Mouse (Mus musculus) midbrain, embryonic 14.5 days (tissue): ENCODE measurements around the gene AK157302. TPM values are rescaled to one million over a fixed set of nuclear protein-coding genes. Genes with fewer than 3 reads are reported as not detected.

Experiments used
- ATAC-seq: fragments of 200-750 bp; cut with Nextera tagmentation; 2 replicates; pipeline ENCODE4 v1.8.0; 2017; ENCODE audit warnings: moderate number of reproducible peaks, moderate library complexity; ENCODE audit not compliant: low FRiP score, low TSS enrichment
- DNase-seq: peaks from one replicate; pipeline ENCODE4 v3.0.0-alpha.2; 2015
- H3K27ac ChIP-seq: fragments of 300-500 bp; sonication (generic); replicated peaks from 2 replicates; pipeline ENCODE4 v1.5.1; 2014; ENCODE audit warnings: mild to moderate bottlenecking, low read depth, low read length, moderate library complexity
- H3K27me3 ChIP-seq: fragments of 300-500 bp; sonication (generic); 2 replicates; pipeline ENCODE4 v1.6.1; 2014; ENCODE audit warnings: low read length, control low read depth, mixed read lengths; ENCODE audit not compliant: control insufficient read depth, insufficient read depth
- H3K36me3 ChIP-seq: fragments of 300-500 bp; sonication (generic); 2 replicates; pipeline ENCODE4 v1.6.1; 2014; ENCODE audit warnings: low read length, control low read depth; ENCODE audit not compliant: control insufficient read depth, insufficient read depth
- H3K4me1 ChIP-seq: fragments of 300-500 bp; sonication (generic); 2 replicates; pipeline ENCODE4 v1.6.1; 2014; ENCODE audit warnings: mild to moderate bottlenecking, antibody characterized with exemption, low read length, control low read depth; ENCODE audit not compliant: control insufficient read depth, insufficient read depth
- H3K4me2 ChIP-seq: fragments of 300-500 bp; sonication (generic); 2 replicates; pipeline ENCODE4 v1.6.1; 2014; ENCODE audit warnings: mild to moderate bottlenecking, low read length, moderate library complexity
- H3K4me3 ChIP-seq: fragments of 300-500 bp; sonication (generic); replicated peaks from 2 replicates; pipeline ENCODE4 v1.5.1; 2014; ENCODE audit warnings: low read depth, low read length
- H3K9ac ChIP-seq: fragments of 300-500 bp; sonication (generic); replicated peaks from 2 replicates; pipeline ENCODE4 v1.6.1; 2014; ENCODE audit warnings: mild to moderate bottlenecking, low read length, moderate library complexity
- H3K9me3 ChIP-seq: fragments of 300-500 bp; sonication (generic); 2 replicates; pipeline ENCODE4 v1.6.1; 2016; ENCODE audit warnings: low read length, control low read depth, mixed read lengths; ENCODE audit not compliant: control insufficient read depth
- WGBS: fragments of 180-500 bp; shearing (Covaris S2); extraction: QIAGEN DNeasy Blood & Tissue Kit; methylation state at CpG from one replicate; pipeline ENCODE4 v1.1.7; 2014; 5-methylcytosine and 5-hydroxymethylcytosine counted together
- microRNA counts: library from miRNA; unstranded; fragments of <30 nt; microRNA quantifications from one replicate; lab custom pipeline; 2016
- microRNA-seq: library from miRNA; unstranded; fragments of <30 nt; microRNA quantifications from one replicate; pipeline ENCODE4, GENCODE M21; 2016
- polyA plus RNA-seq: library from polyadenylated mRNA; unstranded; fragments of >200 nt; fragmentation: Nextera tagmentation; extraction: Ambion mirVana; gene quantifications from 2 replicates; pipeline ENCODE4 v1.2.1, GENCODE M21; 2014

AK157302 gene
- polyA plus RNA-seq, 1 experiment from 2014 or later = 0.34 TPM

DNA sequence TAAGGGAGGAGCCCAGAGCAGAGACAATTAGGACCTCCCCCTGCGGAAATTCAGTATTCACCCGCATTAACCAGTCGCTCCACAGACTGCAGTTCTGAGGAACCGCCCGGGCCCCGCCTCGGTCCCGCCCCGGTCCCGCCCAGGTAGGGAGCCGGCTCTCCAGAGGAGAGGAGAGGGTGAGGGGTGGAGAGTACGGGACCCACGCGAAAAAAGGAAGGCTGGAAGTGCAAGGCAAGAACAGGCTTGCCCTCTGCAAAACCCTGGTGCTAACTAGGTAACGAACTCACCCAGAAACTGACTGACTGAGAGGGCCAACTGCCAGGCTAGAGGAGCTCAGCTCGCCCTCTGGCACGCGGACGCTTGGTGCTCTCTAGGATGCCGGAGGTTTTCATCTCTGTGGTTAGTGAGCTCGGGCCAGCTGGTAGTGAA, 11.2 kb downstream of the AK157302 start:
- Histone ChIP-seq H3K4me3 (peak overlapping the region; percentile 59), H3K27ac (peak overlapping the region; percentile 81), H3K27me3 (no peaks in the 10 kb centered on the region), H3K9me3 (no peaks in the 10 kb centered on the region), H3K36me3 (no peaks in the 10 kb centered on the region), H3K4me1 (no peaks in the 10 kb centered on the region; the same call in 1 of the 2 replicates), H3K9ac (peak overlapping the region; percentile 71), H3K4me2 (peak overlapping the region; percentile 71)
- peak; percentile 95 for ATAC-seq
- DNase-seq = peak; percentile 88
- 0% methylated on average over 21 of the region's 21 CpGs for WGBS

DNA sequence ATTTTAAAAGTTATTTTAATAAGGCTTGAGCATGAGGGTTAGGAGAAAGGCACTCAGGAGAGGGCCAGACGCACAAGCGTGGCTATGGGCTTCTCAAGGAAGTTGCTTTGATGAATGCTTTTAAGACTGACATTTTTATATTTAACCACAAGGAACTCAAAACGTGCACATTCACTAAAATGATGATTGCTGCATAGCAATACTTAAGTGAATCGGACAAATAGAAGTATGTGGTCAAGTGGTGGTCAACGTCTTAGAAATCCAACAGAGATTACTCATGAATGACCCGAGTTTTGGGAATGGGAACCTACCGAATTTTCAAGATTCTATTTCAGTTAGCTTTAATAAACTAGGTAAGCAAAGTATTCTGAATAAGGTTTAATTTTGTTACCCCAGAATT, 35.1 kb downstream of the AK157302 start:
- ATAC-seq (no peak), DNase-seq (peak; percentile 4)
- 53% methylated on average over 7 of the region's 7 CpGs for WGBS
- H3K27me3 ChIP-seq = no peaks in the 10 kb centered on the region
- no peak overlapping the region for H3K9ac ChIP-seq
- H3K9me3 ChIP-seq = no peaks in the 10 kb centered on the region
- H3K27ac ChIP-seq = no peak overlapping the region
- peaks cover 5% of the 10 kb centered on the region; the same call in 1 of the 2 replicates for H3K4me1 ChIP-seq
- peak overlapping the region; percentile 74 for H3K4me2 ChIP-seq
- H3K4me3 ChIP-seq = peak overlapping the region; percentile 76
- H3K36me3 ChIP-seq = peaks cover 14% of the 10 kb centered on the region

DNA sequence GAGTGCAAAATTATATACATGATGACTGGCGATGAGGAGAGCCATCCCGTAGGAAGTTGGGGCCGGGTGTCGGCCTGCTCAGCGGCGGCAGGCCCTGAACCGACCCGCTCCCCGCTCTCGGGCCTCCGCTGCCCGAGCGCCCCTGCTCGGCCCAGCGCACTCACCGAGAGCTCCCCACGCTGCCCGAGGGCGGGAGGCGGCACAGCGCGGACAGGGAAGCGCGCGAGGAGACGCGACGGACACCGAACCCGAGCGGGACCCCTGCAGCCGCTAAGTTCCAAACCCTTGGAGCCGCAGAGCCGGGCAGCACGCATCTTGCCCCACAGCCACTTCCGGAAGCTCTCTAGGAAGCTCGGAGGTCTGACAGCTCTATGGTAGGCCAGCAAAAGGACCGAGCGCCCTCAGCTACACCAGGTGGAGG, 35.8 kb downstream of the AK157302 start, which contains the start of gene Zkscan8:
TSS of gene Zkscan8 (minus strand) at position 340 of the 421 bp plus-strand sequence.
- peak; percentile 93 for DNase-seq
- ATAC-seq = peak; percentile 96
- H3K9ac ChIP-seq = peak within 1 kb of the TSS; percentile 86
- under 1% methylated on average over 39 of the region's 39 CpGs for WGBS
- no peaks in the 10 kb centered on the region for H3K27me3 ChIP-seq
- peaks cover 10% of the 10 kb centered on the region for H3K36me3 ChIP-seq
- H3K4me1 ChIP-seq = peaks cover 5% of the 10 kb centered on the region; the same call in 1 of the 2 replicates
- peak within 1 kb of the TSS; percentile 74 for H3K4me2 ChIP-seq
- peak within 1 kb of the TSS; percentile 87 for H3K27ac ChIP-seq
- no peaks in the 10 kb centered on the region for H3K9me3 ChIP-seq
- H3K4me3 ChIP-seq = peak within 1 kb of the TSS; percentile 76

DNA sequence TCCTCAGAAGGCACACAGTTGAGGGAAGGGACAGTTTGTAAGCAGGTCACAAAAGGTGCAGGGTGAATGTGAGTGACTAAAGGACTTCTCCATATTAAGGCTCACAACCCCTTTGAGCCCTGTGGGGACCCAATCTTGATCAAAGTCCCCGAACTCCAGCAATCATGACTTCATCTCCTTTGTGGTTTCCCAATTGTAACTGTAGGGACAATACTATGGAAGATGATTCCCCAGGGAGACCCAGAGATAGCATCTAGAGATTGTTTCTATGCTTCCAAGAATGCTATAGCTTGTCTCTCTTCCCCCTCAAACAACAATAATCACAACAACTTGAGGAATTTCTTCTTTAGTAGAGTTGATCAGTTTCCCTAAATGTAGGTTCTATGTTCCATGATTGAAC, 47.7 kb downstream of the AK157302 start, which contains the start of gene Olfr1366:
TSS of gene Olfr1366 (minus strand) at position 101 of the 400 bp plus-strand sequence.
- H3K4me2 ChIP-seq = no peak within 1 kb of the TSS
- no peak for ATAC-seq
- H3K36me3 ChIP-seq = no peaks in the 10 kb centered on the region
- no peak for DNase-seq
- no peak within 1 kb of the TSS for H3K4me3 ChIP-seq
- no peaks in the 10 kb centered on the region for H3K4me1 ChIP-seq
- no peaks in the 10 kb centered on the region for H3K27me3 ChIP-seq
- no peaks in the 10 kb centered on the region for H3K9me3 ChIP-seq
- no peak within 1 kb of the TSS for H3K9ac ChIP-seq
- no peak within 1 kb of the TSS for H3K27ac ChIP-seq
- 76% methylated on average over 1 of the region's 1 CpGs for WGBS

MicroRNAs within 50 kb of the gene (microRNA counts, 519-probe panel; counts per million panel counts)
- microRNA mmu-miR-1896 (lab: Ali Mortazavi, UCI) = not detected

Small RNAs within 50 kb of the gene (microRNA-seq; reads per million reads assigned to microRNA genes)
- gene Mir1896 = not detected

Other genes with a start within 250 kb of the AK157302 start
- not detected in 2 replicates for gene Gpx5, start 202.5 kb upstream of the AK157302 start, polyA plus RNA-seq
- not detected in 2 replicates for gene Gpx6, start 183.1 kb upstream of the AK157302 start, polyA plus RNA-seq
- not detected in 2 replicates for gene Olfr1367, start 148.3 kb upstream of the AK157302 start, polyA plus RNA-seq
- 11.8 and 15.9 TPM in 2 replicates for gene Zscan12, start 132.4 kb upstream of the AK157302 start, polyA plus RNA-seq
- 61.8 and 69.9 TPM in 2 replicates for gene Zkscan3, start 92.5 kb upstream of the AK157302 start, polyA plus RNA-seq
- 3.9 and 5.2 TPM in 2 replicates for gene Pgbd1, start 54.2 kb upstream of the AK157302 start, polyA plus RNA-seq
- gene Zscan26, start 41.5 kb upstream of the AK157302 start, polyA plus RNA-seq = 15.7 and 17.6 TPM in 2 replicates
- 3.2 and 5.1 TPM in 2 replicates for gene Nkapl, start 26.7 kb upstream of the AK157302 start, polyA plus RNA-seq
- 8.8 and 9.7 TPM in 2 replicates for gene Zkscan4, start 16.3 kb upstream of the AK157302 start, polyA plus RNA-seq
- not detected in 2 replicates for gene Gm10065, start 15.8 kb upstream of the AK157302 start, polyA plus RNA-seq
- 4.7 and 6.6 TPM in 2 replicates for gene Gm11273, start 6.2 kb downstream of the AK157302 start, polyA plus RNA-seq
- 6.1 and 10.9 TPM in 2 replicates for gene Zkscan8, start 35.9 kb downstream of the AK157302 start, polyA plus RNA-seq
- gene Olfr1366, start 47.6 kb downstream of the AK157302 start, polyA plus RNA-seq = 0.07 and 0.20 TPM in 2 replicates
- gene Olfr1535, start 64.7 kb downstream of the AK157302 start, polyA plus RNA-seq = 0.05 and 0.13 TPM in 2 replicates
- not detected in 2 replicates for gene Olfr1364, start 86.5 kb downstream of the AK157302 start, polyA plus RNA-seq
- gene Olfr1362, start 118.8 kb downstream of the AK157302 start, polyA plus RNA-seq = not detected in 2 replicates
- not detected in 2 replicates for gene Olfr11, start 147.3 kb downstream of the AK157302 start, polyA plus RNA-seq
- not detected in 2 replicates for gene Olfr1361, start 168.2 kb downstream of the AK157302 start, polyA plus RNA-seq
- not detected in 2 replicates for gene Olfr1360, start 182.2 kb downstream of the AK157302 start, polyA plus RNA-seq
- gene Olfr1359, start 202.9 kb downstream of the AK157302 start, polyA plus RNA-seq = not detected in 2 replicates
- 1.2 TPM in 1 of 2 replicates, not detected in the other for gene Hist1h2bl, start 220.9 kb downstream of the AK157302 start, polyA plus RNA-seq
- 13.6 and 22.1 TPM in 2 replicates for gene Hist1h2ai, start 221.2 kb downstream of the AK157302 start, polyA plus RNA-seq
- gene Hist1h3h, start 222.4 kb downstream of the AK157302 start, polyA plus RNA-seq = 2.9 and 6.0 TPM in 2 replicates
- gene Hist1h2bm, start 226.8 kb downstream of the AK157302 start, polyA plus RNA-seq = 1.1 and 1.4 TPM in 2 replicates
- gene Hist1h4j, start 239.8 kb downstream of the AK157302 start, polyA plus RNA-seq = 0.66 TPM in 2 replicates